Mouse (Mus musculus) brain, embryonic 14.5 days (tissue): Measurements from ENCODE around the gene Olfr656.

Experiments used
- CTCF ChIP-seq: fragments of 200-500 bp; IDR thresholded peaks from 2 replicates; pipeline ENCODE4 v1.5.1; 2012; ENCODE audit warnings: inconsistent platforms, mild to moderate bottlenecking, moderate library complexity, borderline replicate concordance; ENCODE audit not compliant: insufficient read depth, insufficient read length; ENCODE audit errors: extremely low read depth
- POLR2A ChIP-seq: fragments of 200-500 bp; IDR thresholded peaks from 2 replicates; pipeline ENCODE4 v1.6.1; 2012; ENCODE audit warnings: mild to moderate bottlenecking, inconsistent platforms, borderline replicate concordance; ENCODE audit not compliant: poor library complexity, insufficient read depth, insufficient read length, severe bottlenecking; ENCODE audit errors: extremely low read depth

DNA sequence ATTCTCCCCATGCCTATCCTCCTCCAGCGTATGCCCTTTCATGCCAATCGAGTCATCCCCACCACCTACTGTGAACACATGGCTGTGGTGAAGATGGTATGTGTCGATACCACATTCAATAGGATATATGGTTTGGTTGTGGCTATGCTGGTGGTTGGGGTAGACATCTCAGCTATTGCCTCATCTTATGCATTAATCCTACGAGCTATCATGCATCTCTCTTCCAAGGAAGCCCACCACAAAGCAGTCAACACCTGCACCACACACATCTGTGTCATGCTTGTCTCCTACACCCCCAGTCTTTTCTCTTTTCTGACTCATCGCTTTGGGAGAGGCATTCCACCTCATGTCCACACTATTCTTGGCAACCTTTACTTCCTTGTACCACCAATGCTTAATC lies 25.5 kb upstream of the Olfr656 start:
- TF ChIP-seq CTCF: no peak
- no peak for TF ChIP-seq POLR2A
